Mouse (Mus musculus) neutrophil, adult 5-6 weeks (primary cell): Measurements from ENCODE around the gene Tenm4. TPM values are rescaled to one million over a fixed set of nuclear protein-coding genes. Genes with fewer than 3 reads are reported as not detected.
"Not testable (repeated sequence)": the region's sequence is repeated elsewhere in the genome, so short reads cannot be mapped to it uniquely, and the experiment has no call there.

Experiments used
- ATAC-seq: fragments of 151-379, 151-347 bp; 2 replicates; pipeline ENCODE4 v1.8.0; 2017; ENCODE audit warnings: mild to moderate bottlenecking, moderate TSS enrichment; ENCODE audit not compliant: insufficient number of reproducible peaks, poor library complexity, low FRiP score, severe bottlenecking; ENCODE audit errors: extremely low read depth
- total RNA-seq: library from RNA; stranded (forward); fragments of 200-1000 nt; gene quantifications from 2 replicates; pipeline ENCODE4 v1.2.3, GENCODE M21; 2017

Tenm4 gene
- total RNA-seq, 1 experiment from 2014 or later = 0.58 TPM

DNA sequence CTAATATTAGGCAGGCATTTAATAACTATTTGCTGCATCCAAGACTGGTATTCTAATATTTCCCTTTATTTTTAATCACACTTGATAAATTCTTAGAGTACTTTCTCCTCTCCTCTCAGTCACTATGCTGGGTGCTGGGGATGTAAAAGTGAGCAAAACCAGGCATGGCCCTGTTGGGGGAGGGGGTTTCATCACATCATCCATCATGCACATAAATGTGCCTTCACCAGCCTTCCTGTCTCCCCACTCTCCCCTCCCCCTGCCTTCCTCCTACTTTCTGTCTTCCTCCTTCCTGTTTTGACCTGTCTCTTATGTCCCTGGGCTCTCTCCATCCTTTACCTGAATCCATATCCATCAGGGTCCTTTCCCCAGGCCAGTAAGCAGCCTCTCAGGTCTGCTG lies 416.4 kb downstream of the Tenm4 start:
- no peak for ATAC-seq

DNA sequence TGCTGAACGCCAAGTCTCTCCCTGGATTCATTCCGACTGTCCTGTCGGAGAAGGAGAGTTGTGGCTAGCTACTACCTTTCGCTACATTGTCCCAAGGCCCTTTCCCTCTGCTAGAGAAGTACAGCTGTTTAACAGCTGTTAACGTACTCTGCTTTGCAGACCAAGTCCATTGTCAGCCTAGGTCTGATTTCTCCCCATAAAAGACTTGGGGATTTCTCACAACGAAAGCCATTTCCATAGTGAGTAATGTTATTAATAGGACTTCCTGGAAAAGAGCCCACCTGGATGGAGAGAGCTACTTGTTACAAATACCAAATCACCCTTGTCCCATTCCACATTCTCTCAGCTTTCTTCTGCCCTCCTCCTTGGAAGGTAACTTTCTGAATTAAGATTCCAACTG lies 417.5 kb downstream of the Tenm4 start:
- ATAC-seq = no peak

DNA sequence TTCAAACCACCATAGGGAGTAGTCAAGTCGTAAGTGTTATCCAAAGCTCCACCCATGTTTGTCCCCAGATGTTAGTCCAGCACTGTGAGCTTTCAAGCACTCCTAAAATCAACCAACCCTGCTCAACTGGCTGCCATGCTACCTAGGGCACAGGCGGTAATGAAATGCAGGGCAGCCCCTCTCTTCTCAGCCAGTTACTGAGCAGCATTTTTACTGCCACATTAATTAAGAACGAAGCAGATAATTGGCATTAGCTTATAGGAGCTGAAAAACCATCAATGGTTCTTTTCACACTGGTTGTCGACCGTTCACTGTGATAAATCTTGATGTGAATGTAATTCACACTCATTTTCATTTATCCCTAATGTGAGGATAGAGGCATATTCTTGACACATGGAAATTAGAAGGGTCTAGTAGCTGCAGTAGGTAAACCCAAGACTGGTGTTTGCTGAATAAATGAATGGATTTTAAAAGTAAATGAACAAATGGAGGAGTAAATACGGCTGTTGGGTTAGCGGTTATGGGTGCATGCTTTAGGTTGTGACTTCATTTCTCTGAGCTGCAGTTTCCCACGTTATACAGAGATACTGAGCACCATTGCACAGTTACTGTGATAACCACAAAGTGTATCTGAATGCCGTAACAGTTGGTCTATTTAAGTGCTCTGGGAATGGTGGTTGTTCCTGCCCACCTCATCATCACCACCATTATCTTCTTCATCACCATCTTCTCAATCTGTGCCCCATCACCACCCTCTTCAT lies 424.7 kb downstream of the Tenm4 start:
- ATAC-seq = no peak

DNA sequence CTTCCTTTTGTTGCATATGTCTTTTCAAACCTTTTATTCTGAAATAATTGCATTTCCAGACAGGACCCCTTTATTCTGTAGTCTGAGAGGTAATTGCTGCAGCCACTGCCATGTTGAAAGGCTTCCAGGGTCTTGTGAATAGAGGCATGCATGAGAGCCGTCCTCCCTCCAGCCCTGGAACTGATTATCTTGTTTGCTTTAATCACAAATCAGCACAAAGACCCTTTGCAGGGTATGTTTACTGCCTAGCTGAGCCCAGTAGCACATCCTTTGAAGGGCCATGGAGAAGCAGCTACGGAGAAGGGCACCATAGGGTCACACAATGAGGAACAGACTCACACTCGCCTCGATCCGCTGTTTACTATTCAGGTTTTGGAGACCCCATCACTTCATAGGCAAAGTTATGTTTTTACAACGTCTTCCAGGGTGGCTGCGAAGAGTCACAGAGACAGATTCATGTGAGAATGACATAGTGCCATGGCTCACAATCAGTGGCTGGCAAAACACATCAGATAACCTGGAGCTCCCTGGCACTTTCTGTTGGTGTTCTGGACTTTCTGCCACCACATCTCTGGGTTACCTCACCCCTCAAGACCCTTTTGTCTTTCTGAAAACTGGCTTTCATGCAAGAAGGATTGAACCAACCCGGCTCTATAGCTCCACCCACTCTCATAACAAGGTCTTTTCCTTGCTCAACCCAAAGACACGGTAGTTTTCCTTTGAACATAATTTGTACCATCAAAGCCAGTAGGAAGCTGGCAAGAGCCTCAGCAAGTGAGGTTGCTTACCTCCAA lies 425.6 kb downstream of the Tenm4 start:
- ATAC-seq = no peak

DNA sequence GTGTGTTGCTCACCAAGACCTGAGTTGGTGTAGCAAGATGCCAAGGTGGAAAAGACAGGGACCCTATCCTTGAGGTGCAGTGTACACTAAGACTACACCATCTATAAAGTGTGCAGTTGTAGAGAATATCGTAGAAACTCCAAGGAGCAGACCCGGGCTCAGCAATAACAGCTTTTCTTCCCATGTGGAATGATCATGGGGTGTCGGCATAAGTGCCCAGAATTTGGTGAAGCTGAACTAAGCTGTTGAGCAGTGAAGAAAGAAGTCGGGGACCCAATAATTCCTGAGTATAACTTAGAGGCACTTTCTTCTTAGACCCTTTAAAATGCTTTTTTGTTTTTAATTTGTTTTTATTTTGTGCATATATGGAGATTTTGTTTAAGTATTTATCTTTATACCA lies 426.8 kb downstream of the Tenm4 start:
- ATAC-seq = no peak

DNA sequence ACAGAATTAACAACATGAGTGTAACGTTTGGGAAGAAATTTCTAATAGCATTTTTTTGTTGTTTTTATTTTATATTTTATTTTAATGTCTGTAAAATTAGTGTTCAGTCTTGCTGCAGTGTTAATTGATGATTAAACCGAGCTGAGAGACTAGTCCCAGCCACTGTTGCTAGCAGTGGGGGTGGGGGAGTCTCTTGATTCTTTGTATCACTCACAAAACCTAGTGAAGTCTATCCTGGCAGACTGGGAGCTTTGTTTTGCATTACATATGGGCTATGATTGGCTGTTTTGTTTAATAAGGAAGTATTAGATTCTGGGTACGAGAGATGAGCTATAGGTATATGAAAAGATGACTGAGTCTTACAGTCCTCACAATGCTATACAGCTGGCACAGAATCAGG lies 428.0 kb downstream of the Tenm4 start:
- ATAC-seq = no peak

DNA sequence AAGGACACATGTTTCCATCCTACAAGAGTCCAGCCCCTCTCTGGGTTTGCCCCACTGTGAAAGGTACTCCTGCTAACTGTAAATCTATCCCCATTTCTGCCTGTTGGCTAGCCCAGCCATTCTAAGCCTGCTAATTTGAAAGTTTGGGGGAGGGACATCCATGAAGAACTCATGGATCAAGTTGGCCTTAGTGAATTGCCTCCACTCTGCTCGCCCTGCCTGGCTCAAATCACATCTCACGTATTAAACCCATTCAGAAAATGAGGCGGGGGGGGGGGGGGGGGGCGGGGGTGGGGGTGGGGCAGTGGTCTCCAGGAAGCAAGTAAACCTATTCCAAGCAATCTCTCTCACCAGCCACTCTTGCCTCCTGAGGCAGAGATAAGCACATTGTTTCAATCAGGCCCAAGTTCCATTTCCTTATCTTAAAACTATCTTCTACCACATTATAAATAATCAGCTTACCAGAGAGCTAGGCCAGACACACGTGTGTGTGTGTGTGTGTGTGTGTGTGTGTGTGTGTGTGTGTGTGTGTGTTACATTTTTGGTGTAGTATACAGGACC lies 429.4 kb downstream of the Tenm4 start:
- ATAC-seq = no peak

DNA sequence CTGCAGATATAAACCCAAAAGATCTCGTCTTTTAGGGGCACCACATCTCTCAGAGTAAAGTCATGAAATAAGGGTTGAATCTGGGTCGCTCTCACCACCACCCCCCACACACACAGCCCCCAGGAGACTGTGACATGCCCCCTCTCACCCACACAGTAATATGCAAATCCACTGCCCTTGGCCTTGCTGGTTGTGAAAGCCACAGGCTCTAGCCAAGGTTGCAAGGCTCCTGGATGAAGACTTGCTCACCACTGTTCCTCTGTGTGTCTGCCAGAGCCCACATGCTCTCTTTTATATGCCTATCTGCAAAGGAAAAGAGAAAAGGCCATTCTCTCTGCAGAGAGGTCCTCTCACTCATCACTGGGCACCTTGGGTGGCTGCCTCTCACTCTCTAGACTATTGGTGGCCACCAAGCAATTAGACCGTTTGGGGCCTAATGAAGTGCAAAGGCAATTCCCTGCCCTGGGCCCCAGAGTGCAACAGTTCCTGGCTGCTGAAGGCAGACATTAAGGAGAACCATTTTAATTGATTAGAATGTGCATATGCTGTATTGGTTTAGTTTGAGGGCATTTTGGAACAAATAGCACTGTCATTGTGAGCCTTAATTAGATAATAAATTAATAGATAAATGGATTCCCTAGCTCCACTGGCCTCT lies 433.2 kb downstream of the Tenm4 start:
- no peak for ATAC-seq

DNA sequence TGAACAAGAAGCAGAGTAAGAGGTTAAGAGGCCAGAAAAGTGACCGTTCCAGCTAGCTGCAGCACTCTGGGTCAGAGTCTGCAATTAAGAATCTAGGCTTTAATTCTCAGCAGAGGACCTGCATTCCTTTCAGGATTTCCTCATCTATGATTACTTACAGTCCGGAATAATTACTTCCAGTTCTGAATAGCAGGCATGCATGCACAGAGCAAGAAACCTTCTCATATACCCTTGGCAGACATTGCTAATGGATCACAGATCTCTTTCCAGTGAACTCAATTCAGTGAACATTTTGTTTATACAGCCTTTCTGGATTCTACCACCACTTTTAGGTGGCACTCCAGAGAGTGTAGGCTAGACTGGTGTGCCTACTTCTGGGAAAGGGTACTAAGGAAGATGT lies 434.3 kb downstream of the Tenm4 start:
- no peak for ATAC-seq

DNA sequence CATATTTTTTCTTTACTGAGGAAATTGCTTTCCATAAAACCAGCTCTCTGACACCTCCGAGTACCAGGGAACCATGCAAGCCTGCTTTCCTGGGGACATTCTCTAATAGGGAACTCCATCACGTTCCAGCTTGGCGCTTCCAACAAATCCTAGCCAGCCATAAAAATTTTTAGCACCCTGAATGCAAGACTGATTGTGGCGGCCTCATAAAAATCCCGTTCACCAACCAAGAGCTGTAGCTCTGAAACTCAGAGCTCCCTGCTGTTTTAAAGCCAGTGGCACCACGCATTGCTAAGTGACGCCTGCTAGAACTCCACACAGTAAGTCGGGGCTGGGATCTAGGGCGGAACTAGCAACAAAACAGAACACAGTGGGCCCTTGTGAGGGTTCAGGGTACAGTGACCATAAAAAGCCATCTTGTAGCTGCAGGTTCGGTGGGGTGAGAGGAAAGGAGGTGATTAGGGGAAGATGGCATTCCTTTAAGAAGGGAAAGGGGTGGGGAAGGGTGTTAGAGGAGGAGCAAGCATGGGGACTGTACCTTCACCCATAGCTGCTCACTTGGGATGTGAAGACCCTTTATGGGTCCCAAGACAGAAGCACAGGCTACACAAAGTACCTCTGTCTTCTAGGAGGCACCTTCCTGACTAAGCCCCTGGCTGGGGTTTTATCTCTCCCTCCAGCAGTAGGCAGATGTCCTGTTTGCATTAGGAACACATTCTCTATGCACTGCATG lies 439.0 kb downstream of the Tenm4 start:
- ATAC-seq = no peak

DNA sequence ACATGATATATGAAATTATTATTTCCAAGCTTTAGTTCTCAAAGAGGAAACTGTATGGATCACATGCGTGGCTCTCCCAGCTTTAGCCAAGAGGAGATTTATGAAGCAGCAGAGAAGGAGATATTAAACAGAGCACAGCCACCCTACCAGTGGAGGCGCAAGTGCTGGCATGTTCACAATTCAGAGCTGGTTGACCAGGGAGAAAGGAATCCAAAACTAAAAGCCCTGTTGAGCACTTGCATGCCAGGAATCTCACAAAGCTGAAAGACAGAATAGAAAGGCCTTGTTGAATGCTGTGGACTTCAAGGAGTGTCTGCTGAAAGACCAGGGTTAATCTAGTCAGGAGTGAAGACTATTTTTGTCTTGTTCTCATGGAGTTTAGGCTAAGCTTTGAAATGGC lies 446.3 kb downstream of the Tenm4 start:
- ATAC-seq = no peak

DNA sequence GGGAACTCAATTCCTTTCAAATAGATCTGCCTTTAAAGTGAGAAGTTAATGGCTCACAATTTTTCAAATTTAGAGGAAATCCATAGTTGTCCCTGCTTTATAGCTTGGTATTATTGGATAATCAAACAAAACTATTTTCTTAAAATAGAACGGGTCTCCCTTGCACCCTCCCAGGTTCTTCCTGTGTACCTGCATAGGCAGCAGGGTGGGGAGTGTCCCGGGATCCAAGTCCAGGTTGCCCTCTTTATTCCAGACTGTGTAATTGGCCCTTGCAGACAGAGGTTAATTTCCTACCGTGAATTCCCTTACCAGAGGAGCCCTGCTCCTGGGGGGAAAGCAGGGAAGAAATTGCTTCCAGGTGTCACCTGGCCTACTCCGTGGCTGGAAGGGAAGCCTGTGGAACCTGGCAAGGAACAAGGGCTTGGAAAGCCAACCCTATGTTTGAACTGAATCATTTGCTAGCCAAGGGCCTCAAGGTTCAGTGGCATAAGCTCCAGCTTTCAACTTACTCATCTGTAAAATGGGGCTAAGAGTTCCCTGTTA lies 449.0 kb downstream of the Tenm4 start:
- ATAC-seq = no peak

DNA sequence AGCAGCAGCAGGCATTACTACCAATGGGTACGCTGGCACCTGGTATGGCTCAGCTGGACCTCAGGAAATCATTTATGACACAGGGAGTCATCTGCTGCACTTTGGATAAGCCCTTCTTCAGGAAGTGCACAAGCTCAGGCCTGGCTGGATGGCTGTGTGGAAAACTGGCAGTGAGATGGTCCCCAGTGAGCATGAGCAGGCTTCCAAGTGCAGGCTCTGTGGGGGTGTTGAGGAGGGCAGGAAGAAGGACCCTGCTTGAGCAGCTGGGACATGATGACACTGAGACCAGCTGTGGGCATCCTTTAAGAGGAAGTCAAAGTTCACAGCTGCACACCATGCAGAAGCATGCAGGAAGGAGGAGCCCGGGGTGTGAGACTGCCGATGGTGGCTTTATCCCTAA lies 455.3 kb downstream of the Tenm4 start:
- ATAC-seq = no peak

DNA sequence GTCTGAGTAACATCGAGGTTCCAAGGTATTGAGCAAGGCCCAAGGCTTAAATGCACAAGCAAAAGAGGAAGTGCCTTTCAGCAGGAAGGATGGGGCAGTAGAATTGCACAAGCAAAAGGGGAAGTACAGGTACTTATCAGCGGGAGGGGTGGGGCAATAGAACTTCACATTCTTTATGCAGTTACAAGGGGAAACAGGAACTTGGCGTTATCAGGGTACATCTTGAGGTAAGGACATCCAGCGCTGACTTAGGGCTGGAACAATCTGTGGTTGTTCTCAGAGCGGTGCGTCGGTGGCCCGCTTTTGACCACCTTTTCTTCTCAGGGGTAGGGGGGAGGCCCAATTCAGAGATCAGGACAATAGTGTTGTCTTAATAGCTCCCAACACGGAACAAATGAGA lies 459.5 kb downstream of the Tenm4 start:
- not testable (repeated sequence) for ATAC-seq

DNA sequence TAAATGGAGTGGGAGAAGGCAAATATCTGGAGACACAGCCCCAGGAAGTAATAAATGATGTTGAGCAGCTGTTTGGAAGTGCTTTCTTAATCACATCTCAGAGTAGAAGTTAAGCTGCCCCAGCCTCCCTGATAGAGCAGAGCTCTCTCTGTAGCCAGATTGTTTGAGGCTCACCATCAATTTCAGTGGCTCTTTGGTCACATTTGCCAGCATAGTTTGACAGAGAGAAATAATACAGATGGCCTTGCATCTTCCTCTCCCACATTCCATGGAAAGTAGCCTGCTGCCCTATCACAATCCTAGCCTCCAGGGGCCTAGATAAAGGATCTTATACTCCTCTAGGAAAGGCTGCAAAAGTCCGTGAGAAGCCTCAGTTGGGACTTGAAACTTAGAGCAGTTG lies 462.0 kb downstream of the Tenm4 start:
- no peak for ATAC-seq

DNA sequence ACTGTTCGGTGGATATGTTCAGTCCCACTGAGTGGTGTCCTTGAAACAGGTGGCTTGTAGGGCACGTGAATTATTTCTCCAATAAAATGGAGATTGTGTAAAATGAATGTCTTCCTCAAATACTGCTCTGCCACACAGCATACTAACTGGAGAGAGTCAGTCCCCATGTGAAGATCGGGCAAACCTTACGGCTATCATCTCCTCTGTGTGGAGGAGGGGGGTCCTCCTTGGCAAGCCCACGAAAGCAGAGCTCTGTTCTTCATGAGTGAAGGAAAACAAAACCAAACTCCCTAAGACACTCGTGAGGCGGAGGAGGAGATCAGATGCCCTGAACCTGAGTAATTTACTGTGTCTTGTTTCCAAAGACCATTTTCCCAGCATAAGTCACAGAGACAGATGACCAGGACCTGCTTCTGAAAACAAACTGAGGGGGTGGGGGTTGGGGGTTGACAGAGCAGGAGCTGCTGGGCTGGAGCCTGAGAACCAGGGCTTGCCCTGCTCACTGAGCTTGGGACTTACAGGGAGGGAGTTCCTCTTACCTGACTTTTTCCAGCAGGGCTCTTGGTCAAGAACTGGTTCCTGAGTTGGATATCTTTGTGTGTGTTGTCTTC lies 464.9 kb downstream of the Tenm4 start:
- no peak for ATAC-seq

DNA sequence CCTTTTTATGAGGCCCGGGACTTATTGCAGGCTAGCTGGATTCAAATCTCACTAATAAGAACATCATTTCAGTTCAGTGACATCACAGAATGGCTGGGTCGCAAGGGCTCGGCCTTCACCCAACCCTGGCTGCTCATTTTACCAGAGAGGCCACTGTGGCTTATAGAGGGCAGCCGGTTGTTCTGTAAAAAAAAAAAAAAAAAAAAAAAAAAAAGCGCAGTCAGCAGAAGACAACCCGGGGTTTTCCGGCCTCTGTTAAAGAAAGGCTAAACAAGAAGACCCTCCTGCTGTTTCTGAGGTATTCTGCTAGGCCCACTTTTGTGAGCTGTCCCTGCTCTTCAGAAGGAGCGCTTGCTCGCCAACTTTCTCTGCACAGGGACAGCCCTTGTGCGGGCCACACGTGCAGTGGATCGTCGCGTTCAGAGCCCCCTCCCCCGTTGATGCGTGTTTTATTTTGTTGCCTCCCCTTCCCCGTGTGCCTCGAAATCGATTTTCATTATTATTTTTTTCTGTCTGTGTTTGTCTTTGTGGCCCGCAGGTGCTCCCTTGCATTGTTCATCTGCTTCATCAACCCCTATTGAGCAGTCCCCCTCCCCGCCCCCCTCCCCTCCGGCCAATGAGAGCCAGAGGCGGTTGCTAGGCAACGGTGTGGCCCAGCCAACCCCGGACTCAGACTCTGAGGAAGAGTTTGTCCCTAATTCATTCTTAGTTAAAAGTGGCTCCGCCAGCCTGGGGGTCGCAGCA lies 472.6 kb downstream of the Tenm4 start:
- ATAC-seq = no peak

DNA sequence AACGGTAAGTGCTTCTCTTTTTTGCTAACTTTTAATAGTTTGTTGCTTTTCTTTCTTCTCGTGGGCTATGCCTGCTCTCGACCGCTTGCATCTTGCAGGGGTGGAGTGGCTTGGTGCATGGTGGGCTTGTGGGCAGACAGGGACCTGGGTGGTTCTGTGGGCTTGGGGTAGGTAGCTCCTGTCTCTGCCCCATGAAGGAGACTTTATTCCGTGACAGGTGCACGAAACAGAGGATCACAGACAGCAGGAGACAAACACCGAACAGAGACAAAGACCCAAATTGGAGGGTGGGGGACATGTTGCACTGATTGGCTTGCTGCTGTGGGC lies 473.1 kb downstream of the Tenm4 start:
- no peak for ATAC-seq
